Mouse (Mus musculus) heart, adult 18-20 months (tissue): ENCODE data around the gene Cd84. TPM values are rescaled to one million over a fixed set of nuclear protein-coding genes. Genes with fewer than 3 reads are reported as not detected.
"Not testable (repeated sequence)": the region's sequence is repeated elsewhere in the genome, so short reads cannot be mapped to it uniquely, and the experiment has no call there.

Source experiments
- DNase-seq, 2 experiments: peaks; one replicate each; pipeline ENCODE4 v3.0.0; 2021 to 2022; ENCODE audit warnings: mixed read lengths in 1 of 2
- long read RNA-seq, 2 experiments: library from polyadenylated mRNA; stranded (forward); transcript quantifications; one replicate each; pipeline ENCODE4 v2.0.0; 2021
- total RNA-seq, 2 experiments: library from RNA; stranded (reverse); gene quantifications; 2 replicates each; pipeline ENCODE4 v1.2.3; 2021

Cd84 gene
- total RNA-seq: 1 to 10 TPM; 1.5 to 2.5 TPM
- long read RNA-seq, experiment 1: 0 reads
- long read RNA-seq, experiment 2: 0 reads

- DNase-seq: no peak
These were observed at the start of gene Cd84 for GRCm38 (mm10) chr1:171839488-171839887. Gene Cd84 (plus strand): TSS chr1:171839697.

- no peak for DNase-seq
These were observed 48.0 kb upstream of the Cd84 start for GRCm38 (mm10) chr1:171791491-171791890.

- no peak for DNase-seq
These were observed 43.3 kb upstream of the Cd84 start for GRCm38 (mm10) chr1:171796185-171796584.

GRCm38 (mm10) chr1:171797840-171798239 is 41.7 kb upstream of the Cd84 start:
- no peak for DNase-seq

- no peak for DNase-seq
These were observed 39.8 kb upstream of the Cd84 start for GRCm38 (mm10) chr1:171799648-171800047.

- not testable (repeated sequence) for DNase-seq
These were observed 28.4 kb upstream of the Cd84 start for GRCm38 (mm10) chr1:171811048-171811447.

- peak; percentile 16 to 52 for DNase-seq
These were observed 23.7 kb upstream of the Cd84 start for GRCm38 (mm10) chr1:171815545-171816439.

GRCm38 (mm10) chr1:171816991-171817390 is 22.5 kb upstream of the Cd84 start:
- DNase-seq: no peak

GRCm38 (mm10) chr1:171821331-171821730 is 18.2 kb upstream of the Cd84 start:
- no peak for DNase-seq

GRCm38 (mm10) chr1:171825462-171825861 is 14.0 kb upstream of the Cd84 start:
- no peak for DNase-seq

GRCm38 (mm10) chr1:171826164-171826563 is 13.3 kb upstream of the Cd84 start:
- peak; percentile 13 to 19 for DNase-seq

GRCm38 (mm10) chr1:171827674-171828073 is 11.8 kb upstream of the Cd84 start:
- no peak for DNase-seq

GRCm38 (mm10) chr1:171840450-171841023 is 1.0 kb downstream of the Cd84 start:
- peak; percentile 20 to 52 for DNase-seq

- DNase-seq: peak in 1 of 2 experiments; percentile 20
These were observed 5.7 kb downstream of the Cd84 start for GRCm38 (mm10) chr1:171845035-171845754.

- DNase-seq: no peak
These were observed 8.7 kb downstream of the Cd84 start for GRCm38 (mm10) chr1:171848201-171848600.

- no peak for DNase-seq
These were observed 9.3 kb downstream of the Cd84 start for GRCm38 (mm10) chr1:171848757-171849156.

GRCm38 (mm10) chr1:171849454-171849853 is 10.0 kb downstream of the Cd84 start:
- DNase-seq: peak; percentile 6 to 65

- no peak for DNase-seq
These were observed 26.0 kb downstream of the Cd84 start for GRCm38 (mm10) chr1:171865467-171865866.

GRCm38 (mm10) chr1:171886989-171887388 is 47.5 kb downstream of the Cd84 start:
- peak in 1 of 2 experiments; percentile 2 for DNase-seq

- not testable (repeated sequence) for DNase-seq
These were observed 55.9 kb downstream of the Cd84 start, which contains the start of gene Gm10521 for GRCm38 (mm10) chr1:171895364-171895763. Gene Gm10521 (plus strand): TSS chr1:171895664.

GRCm38 (mm10) chr1:171904011-171904410 is 64.5 kb downstream of the Cd84 start:
- DNase-seq: no peak

GRCm38 (mm10) chr1:171915638-171916458 is 76.4 kb downstream of the Cd84 start:
- DNase-seq: no peak
